Mouse (Mus musculus): ENCODE data around the gene Glis2. TPM values are rescaled to one million over a fixed set of nuclear protein-coding genes. Genes with fewer than 3 reads are reported as not detected.

Glis2 gene
- 1.2 and 4.9 TPM in 2 replicates for polyA plus RNA-seq (2011; ENCODE audit: insufficient read depth, insufficient read length, low replicate concordance, missing spikeins)

- H3K27ac ChIP-seq (ENCODE audit: control insufficient read depth, insufficient read depth, low read depth, low read length, poor library complexity) = peak within 1 kb of the TSS; percentile 39; the same call in 1 of the 2 replicates
- no peaks in the 10 kb centered on the region for H3K4me1 ChIP-seq (ENCODE audit: control insufficient read depth, insufficient read depth, low read length)
- 1% methylated on average over 50 of the region's 74 CpGs for WGBS
- no peak for TF ChIP-seq POLR2A (IDR thresholded peaks at IDR 0.05; ENCODE audit: borderline replicate concordance, control insufficient read depth, low read depth, low read length)
- TF ChIP-seq CTCF (IDR thresholded peaks at IDR 0.05; ENCODE audit: control insufficient read depth, insufficient read depth, low read length) = no peak
- peak within 1 kb of the TSS; percentile 29 for H3K4me3 ChIP-seq (replicated peaks; ENCODE audit: control insufficient read depth, low read depth, low read length)
These were observed at the start of gene Glis2 for GRCm38 (mm10) chr16:4593971-4594813. Gene Glis2, plus strand, starts transcription at chr16:4594713.

- 87% methylated on average over 9 of the region's 9 CpGs for WGBS
- H3K27ac ChIP-seq (ENCODE audit: control insufficient read depth, insufficient read depth, low read depth, low read length, poor library complexity) = no peak overlapping the region
- no peaks in the 10 kb centered on the region; the same call in 1 of the 2 replicates for H3K4me1 ChIP-seq (ENCODE audit: control insufficient read depth, insufficient read depth, low read length)
- no peak overlapping the region for H3K4me3 ChIP-seq (replicated peaks; ENCODE audit: control insufficient read depth, low read depth, low read length)
- TF ChIP-seq POLR2A (IDR thresholded peaks at IDR 0.05; ENCODE audit: borderline replicate concordance, control insufficient read depth, low read depth, low read length) (no peak), CTCF (IDR thresholded peaks at IDR 0.05; ENCODE audit: control insufficient read depth, insufficient read depth, low read length) (no peak)
These were observed 49.7 kb upstream of the Glis2 start for GRCm38 (mm10) chr16:4544845-4545244.

DNA sequence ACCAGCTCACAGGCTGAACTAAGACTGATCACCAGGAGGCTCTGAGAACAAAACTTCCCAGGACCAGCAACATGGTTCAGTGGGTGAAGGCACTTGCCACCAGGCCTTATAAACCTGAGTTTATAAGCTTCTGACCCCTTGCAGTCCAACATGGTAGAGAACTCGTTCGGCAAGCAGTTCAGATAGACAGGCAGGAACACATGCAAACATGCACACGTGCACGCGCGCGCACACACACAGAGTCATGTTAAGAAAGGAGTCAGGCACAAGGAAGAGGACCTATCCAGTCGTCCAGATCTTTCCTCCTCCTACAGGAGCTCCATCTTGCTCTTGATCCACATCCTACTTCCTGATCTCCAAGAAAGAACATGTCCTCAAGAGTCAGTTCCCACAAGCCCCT is 47.7 kb upstream of the Glis2 start:
- TF ChIP-seq POLR2A (IDR thresholded peaks at IDR 0.05; ENCODE audit: borderline replicate concordance, control insufficient read depth, low read depth, low read length) (no peak), CTCF (IDR thresholded peaks at IDR 0.05; ENCODE audit: control insufficient read depth, insufficient read depth, low read length) (no peak)
- Histone ChIP-seq H3K27ac (ENCODE audit: control insufficient read depth, insufficient read depth, low read depth, low read length, poor library complexity) (no peak overlapping the region), H3K4me1 (ENCODE audit: control insufficient read depth, insufficient read depth, low read length) (no peaks in the 10 kb centered on the region; the same call in 1 of the 2 replicates), H3K4me3 (replicated peaks; ENCODE audit: control insufficient read depth, low read depth, low read length) (no peak overlapping the region)
- 91% methylated on average over 8 of the region's 8 CpGs for WGBS

- TF ChIP-seq CTCF (IDR thresholded peaks at IDR 0.05; ENCODE audit: control insufficient read depth, insufficient read depth, low read length) = no peak
- TF ChIP-seq POLR2A (IDR thresholded peaks at IDR 0.05; ENCODE audit: borderline replicate concordance, control insufficient read depth, low read depth, low read length) = no peak
- WGBS = 80% methylated on average over 5 of the region's 5 CpGs
- Histone ChIP-seq H3K27ac (ENCODE audit: control insufficient read depth, insufficient read depth, low read depth, low read length, poor library complexity) (no peak overlapping the region), H3K4me3 (replicated peaks; ENCODE audit: control insufficient read depth, low read depth, low read length) (no peak overlapping the region), H3K4me1 (ENCODE audit: control insufficient read depth, insufficient read depth, low read length) (no peaks in the 10 kb centered on the region; the same call in 1 of the 2 replicates)
These were observed 46.9 kb upstream of the Glis2 start for GRCm38 (mm10) chr16:4547611-4548010.

DNA sequence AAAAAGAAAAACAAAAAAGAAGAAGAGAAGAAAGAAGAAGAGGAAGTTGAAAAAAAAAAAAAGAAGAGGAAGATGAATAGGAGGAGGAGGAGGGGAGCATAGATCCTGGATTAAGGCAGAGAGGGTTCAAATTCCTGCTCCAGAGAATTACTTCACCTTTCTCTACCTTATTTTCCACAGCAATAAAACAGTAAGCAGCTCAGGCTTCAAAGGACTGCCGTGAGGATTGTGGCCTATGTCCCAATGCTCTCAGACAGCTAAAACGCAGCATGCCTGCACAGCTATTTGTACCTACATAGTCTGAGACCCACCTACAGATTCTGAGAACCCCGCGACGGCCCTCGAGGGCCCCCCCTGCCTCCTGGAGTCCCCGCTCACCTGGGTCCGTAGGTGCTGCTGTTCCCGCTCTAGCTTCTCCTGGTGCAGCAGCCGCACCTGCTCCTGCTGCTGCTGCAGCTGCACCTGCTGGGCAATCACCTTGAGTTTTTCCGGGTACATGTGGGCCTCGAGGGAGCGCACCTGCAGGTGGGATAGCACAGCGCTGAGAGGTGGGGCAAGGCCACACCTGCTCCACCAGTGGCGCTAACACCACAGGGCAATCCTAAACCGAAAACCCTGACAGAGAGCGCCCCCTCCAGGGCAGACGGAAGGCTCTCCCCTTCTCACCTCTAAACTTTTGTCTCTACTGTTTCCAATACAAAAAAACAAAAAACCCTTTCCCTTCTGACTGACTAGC is 45.4 kb upstream of the Glis2 start:
- 84% methylated on average over 18 of the region's 18 CpGs for WGBS
- Histone ChIP-seq H3K4me1 (ENCODE audit: control insufficient read depth, insufficient read depth, low read length) (peaks cover 3% of the 10 kb centered on the region), H3K4me3 (replicated peaks; ENCODE audit: control insufficient read depth, low read depth, low read length) (no peak overlapping the region), H3K27ac (ENCODE audit: control insufficient read depth, insufficient read depth, low read depth, low read length, poor library complexity) (no peak overlapping the region)
- TF ChIP-seq CTCF (IDR thresholded peaks at IDR 0.05; ENCODE audit: control insufficient read depth, insufficient read depth, low read length) = peak; percentile 32; the same call in 1 of the 2 replicates
- no peak for TF ChIP-seq POLR2A (IDR thresholded peaks at IDR 0.05; ENCODE audit: borderline replicate concordance, control insufficient read depth, low read depth, low read length)

DNA sequence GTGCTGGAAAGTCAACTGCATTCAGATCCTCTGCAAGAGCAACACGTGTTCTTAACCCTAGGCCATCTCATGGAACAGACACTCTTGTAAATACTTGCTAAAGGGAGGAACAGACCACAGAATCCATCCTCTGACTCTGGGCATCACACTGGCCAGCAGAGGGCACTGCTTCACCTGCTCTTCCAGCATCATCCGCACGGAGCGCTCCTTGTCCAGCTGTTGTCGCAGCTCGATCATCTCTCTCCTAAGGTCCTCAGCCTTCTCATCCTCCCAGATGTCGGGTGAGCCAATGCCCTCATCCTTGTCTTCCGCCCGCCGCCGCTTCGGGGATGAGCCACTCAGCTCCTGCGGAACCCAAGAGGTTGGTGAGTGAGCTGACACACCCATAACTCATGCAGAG is 43.5 kb upstream of the Glis2 start:
- no peak overlapping the region for H3K27ac ChIP-seq (ENCODE audit: control insufficient read depth, insufficient read depth, low read depth, low read length, poor library complexity)

GRCm38 (mm10) chr16:4551885-4552284 is 42.6 kb upstream of the Glis2 start:
- peaks cover 3% of the 10 kb centered on the region for H3K4me1 ChIP-seq (ENCODE audit: control insufficient read depth, insufficient read depth, low read length)
- H3K27ac ChIP-seq (ENCODE audit: control insufficient read depth, insufficient read depth, low read depth, low read length, poor library complexity) = no peak overlapping the region
- H3K4me3 ChIP-seq (replicated peaks; ENCODE audit: control insufficient read depth, low read depth, low read length) = no peak overlapping the region
- no peak for TF ChIP-seq POLR2A (IDR thresholded peaks at IDR 0.05; ENCODE audit: borderline replicate concordance, control insufficient read depth, low read depth, low read length)
- TF ChIP-seq CTCF (IDR thresholded peaks at IDR 0.05; ENCODE audit: control insufficient read depth, insufficient read depth, low read length) = no peak
- 89% methylated on average over 12 of the region's 12 CpGs for WGBS

More for the DNA sequence above, 43.5 kb upstream of the Glis2 start:
- Histone ChIP-seq H3K4me1 (ENCODE audit: control insufficient read depth, insufficient read depth, low read length) (peaks cover 3% of the 10 kb centered on the region), H3K4me3 (replicated peaks; ENCODE audit: control insufficient read depth, low read depth, low read length) (no peak overlapping the region)
- 53% methylated on average over 13 of the region's 13 CpGs for WGBS
- TF ChIP-seq POLR2A (IDR thresholded peaks at IDR 0.05; ENCODE audit: borderline replicate concordance, control insufficient read depth, low read depth, low read length) = no peak
- peak; percentile 99 for TF ChIP-seq CTCF (IDR thresholded peaks at IDR 0.05; ENCODE audit: control insufficient read depth, insufficient read depth, low read length)

Measured in bone marrow, adult 2 months (tissue).